Mouse (Mus musculus) E14TG2a.4 (cell line): ENCODE results near the gene Galnt3.

Experiments
- CTCF ChIP-seq: conservative IDR thresholded peaks from 2 replicates; pipeline ENCODE4 v1.5.1; 2014; ENCODE audit warnings: low read length
- POU5F1 ChIP-seq: IDR thresholded peaks from 2 replicates; pipeline ENCODE4 v1.6.1; 2014; ENCODE audit warnings: low read length, borderline replicate concordance

- TF ChIP-seq CTCF (no peak), POU5F1 (no peak)
Measured at GRCm38 (mm10) chr2:66043441-66044404, 81.1 kb downstream of the Galnt3 start.
